Mouse (Mus musculus): ENCODE measurements around the gene Pgf. TPM values are rescaled to one million over a fixed set of nuclear protein-coding genes. Genes with fewer than 3 reads are reported as not detected.
"Not testable (repeated sequence)": the region's sequence is repeated elsewhere in the genome, so short reads cannot be mapped to it uniquely, and the experiment has no call there.

Pgf gene
- polyA plus RNA-seq, 1 experiment: 5.8 TPM

GRCm38 (mm10) chr12:85150321-85151001 is 27.1 kb downstream of the Pgf start:
- Histone ChIP-seq H3K9ac (ENCODE audit: low read depth, poor library complexity, severe bottlenecking) (peak overlapping the region; percentile 36), H3K27ac (ENCODE audit: insufficient read depth, low read length) (no peak overlapping the region), H3K4me1 (ENCODE audit: control insufficient read depth, insufficient read depth, low read length) (peaks cover 2% of the 10 kb centered on the region), H3K4me3 (ENCODE audit: low read depth, low read length) (peak overlapping the region; percentile 66), H3K9me3 (replicated peaks; ENCODE audit: control insufficient read depth, insufficient read depth, low read length, poor library complexity, severe bottlenecking) (no peaks in the 10 kb centered on the region), H3K36me3 (ENCODE audit: control insufficient read depth, insufficient read depth, low read length, poor library complexity, severe bottlenecking) (no peaks in the 10 kb centered on the region), H3K27me3 (ENCODE audit: control insufficient read depth, insufficient read depth, low read length, poor library complexity, severe bottlenecking) (no peaks in the 10 kb centered on the region)
- TF ChIP-seq CTCF (IDR thresholded peaks at IDR 0.05; ENCODE audit: low read depth, low read length) (no peak), EP300 (IDR thresholded peaks at IDR 0.05; ENCODE audit: insufficient read depth, low read depth, low read length) (no peak), POLR2A (IDR thresholded peaks at IDR 0.05; ENCODE audit: insufficient read depth, low read length) (no peak)

DNA sequence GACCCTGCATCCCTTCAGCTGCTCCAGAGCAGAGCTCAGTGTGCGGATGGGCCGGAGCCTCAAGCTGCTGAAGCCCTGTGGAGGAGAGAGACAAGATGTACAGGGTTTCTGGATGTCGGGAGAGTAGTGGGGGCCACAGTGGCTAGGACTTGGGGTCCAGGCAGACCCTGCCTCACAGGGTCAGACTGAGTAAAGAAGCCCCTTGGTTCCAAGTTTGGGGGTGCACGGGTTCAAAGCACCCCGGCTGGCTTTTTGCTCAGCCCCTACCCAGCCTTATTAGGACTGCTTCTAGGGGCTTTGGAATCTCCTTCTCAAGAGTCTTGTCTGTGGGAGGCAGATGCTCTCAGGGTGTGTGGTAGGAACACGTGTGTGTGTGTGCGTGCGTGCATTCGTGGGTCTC is 30.7 kb downstream of the Pgf start:
- Histone ChIP-seq H3K36me3 (ENCODE audit: control insufficient read depth, insufficient read depth, low read length, poor library complexity, severe bottlenecking) (no peaks in the 10 kb centered on the region), H3K9me3 (replicated peaks; ENCODE audit: control insufficient read depth, insufficient read depth, low read length, poor library complexity, severe bottlenecking) (no peaks in the 10 kb centered on the region), H3K9ac (ENCODE audit: low read depth, poor library complexity, severe bottlenecking) (no peak overlapping the region), H3K27ac (ENCODE audit: insufficient read depth, low read length) (no peak overlapping the region), H3K4me1 (ENCODE audit: control insufficient read depth, insufficient read depth, low read length) (peaks cover 4% of the 10 kb centered on the region), H3K27me3 (ENCODE audit: control insufficient read depth, insufficient read depth, low read length, poor library complexity, severe bottlenecking) (no peaks in the 10 kb centered on the region), H3K4me3 (ENCODE audit: low read depth, low read length) (no peak overlapping the region)
- TF ChIP-seq CTCF (IDR thresholded peaks at IDR 0.05; ENCODE audit: low read depth, low read length): no peak
- TF ChIP-seq EP300 (IDR thresholded peaks at IDR 0.05; ENCODE audit: insufficient read depth, low read depth, low read length): no peak
- no peak for TF ChIP-seq POLR2A (IDR thresholded peaks at IDR 0.05; ENCODE audit: insufficient read depth, low read length)

DNA sequence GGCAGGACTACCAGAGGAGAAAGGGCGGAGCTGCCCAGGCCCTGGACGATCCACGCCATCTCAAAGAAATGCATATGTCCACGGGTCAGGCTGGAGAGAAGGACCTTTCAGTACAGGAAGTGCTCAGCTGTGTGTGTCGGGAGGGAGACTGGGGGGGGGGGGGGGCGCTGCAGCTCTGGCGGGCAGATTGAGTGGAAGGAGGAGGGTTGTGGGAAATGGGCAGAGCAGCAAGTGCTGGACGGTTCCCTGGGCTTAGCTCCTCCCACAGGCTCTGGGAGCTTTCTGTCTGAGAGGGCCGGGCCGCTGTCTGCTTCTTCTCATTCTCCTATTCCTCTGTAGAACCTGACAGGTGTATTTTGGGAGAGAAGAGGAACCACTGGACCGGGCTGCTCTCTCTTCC is 31.2 kb downstream of the Pgf start:
- Histone ChIP-seq H3K4me1 (ENCODE audit: control insufficient read depth, insufficient read depth, low read length) (peaks cover 5% of the 10 kb centered on the region), H3K9ac (ENCODE audit: low read depth, poor library complexity, severe bottlenecking) (no peak overlapping the region), H3K9me3 (replicated peaks; ENCODE audit: control insufficient read depth, insufficient read depth, low read length, poor library complexity, severe bottlenecking) (no peaks in the 10 kb centered on the region), H3K4me3 (ENCODE audit: low read depth, low read length) (peak overlapping the region; percentile 15), H3K27ac (ENCODE audit: insufficient read depth, low read length) (no peak overlapping the region), H3K36me3 (ENCODE audit: control insufficient read depth, insufficient read depth, low read length, poor library complexity, severe bottlenecking) (no peaks in the 10 kb centered on the region), H3K27me3 (ENCODE audit: control insufficient read depth, insufficient read depth, low read length, poor library complexity, severe bottlenecking) (no peaks in the 10 kb centered on the region)
- no peak for TF ChIP-seq CTCF (IDR thresholded peaks at IDR 0.05; ENCODE audit: low read depth, low read length)
- TF ChIP-seq POLR2A (IDR thresholded peaks at IDR 0.05; ENCODE audit: insufficient read depth, low read length): no peak
- no peak for TF ChIP-seq EP300 (IDR thresholded peaks at IDR 0.05; ENCODE audit: insufficient read depth, low read depth, low read length)

- no peak overlapping the region for H3K4me3 ChIP-seq (ENCODE audit: low read depth, low read length)
- no peaks in the 10 kb centered on the region for H3K9me3 ChIP-seq (replicated peaks; ENCODE audit: control insufficient read depth, insufficient read depth, low read length, poor library complexity, severe bottlenecking)
- no peak for TF ChIP-seq CTCF (IDR thresholded peaks at IDR 0.05; ENCODE audit: low read depth, low read length)
- no peak for TF ChIP-seq POLR2A (IDR thresholded peaks at IDR 0.05; ENCODE audit: insufficient read depth, low read length)
- TF ChIP-seq EP300 (IDR thresholded peaks at IDR 0.05; ENCODE audit: insufficient read depth, low read depth, low read length): no peak
- no peak overlapping the region for H3K9ac ChIP-seq (ENCODE audit: low read depth, poor library complexity, severe bottlenecking)
- no peaks in the 10 kb centered on the region for H3K27me3 ChIP-seq (ENCODE audit: control insufficient read depth, insufficient read depth, low read length, poor library complexity, severe bottlenecking)
- no peak overlapping the region for H3K27ac ChIP-seq (ENCODE audit: insufficient read depth, low read length)
- peaks cover 10% of the 10 kb centered on the region for H3K4me1 ChIP-seq (ENCODE audit: control insufficient read depth, insufficient read depth, low read length)
- no peaks in the 10 kb centered on the region for H3K36me3 ChIP-seq (ENCODE audit: control insufficient read depth, insufficient read depth, low read length, poor library complexity, severe bottlenecking)
Observed at GRCm38 (mm10) chr12:85145630-85146029, 32.0 kb downstream of the Pgf start.

DNA sequence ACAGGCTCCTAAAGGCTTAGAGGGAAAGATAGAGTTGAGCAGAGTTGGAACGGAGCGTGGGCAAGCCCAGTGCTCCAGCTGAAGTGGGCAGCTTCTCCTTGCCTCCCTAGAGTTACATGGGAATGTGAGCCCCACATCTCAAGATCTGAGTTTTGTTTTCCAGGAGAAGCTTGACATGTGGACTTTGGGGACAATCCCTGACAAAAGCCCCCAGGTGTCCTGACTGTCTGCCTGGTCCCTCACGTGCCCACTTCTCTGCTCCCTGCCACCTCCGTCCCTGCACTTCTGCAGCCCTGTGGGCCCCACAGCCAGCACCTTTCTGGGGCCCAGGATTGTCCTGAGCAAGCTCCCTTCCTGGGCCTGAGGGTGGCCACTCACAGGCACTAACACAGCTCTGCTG is 32.8 kb downstream of the Pgf start:
- H3K36me3 ChIP-seq (ENCODE audit: control insufficient read depth, insufficient read depth, low read length, poor library complexity, severe bottlenecking): no peaks in the 10 kb centered on the region
- no peak overlapping the region for H3K9ac ChIP-seq (ENCODE audit: low read depth, poor library complexity, severe bottlenecking)
- H3K27ac ChIP-seq (ENCODE audit: insufficient read depth, low read length): no peak overlapping the region
- TF ChIP-seq POLR2A (IDR thresholded peaks at IDR 0.05; ENCODE audit: insufficient read depth, low read length) (no peak), CTCF (IDR thresholded peaks at IDR 0.05; ENCODE audit: low read depth, low read length) (no peak), EP300 (IDR thresholded peaks at IDR 0.05; ENCODE audit: insufficient read depth, low read depth, low read length) (no peak)
- H3K9me3 ChIP-seq (replicated peaks; ENCODE audit: control insufficient read depth, insufficient read depth, low read length, poor library complexity, severe bottlenecking): no peaks in the 10 kb centered on the region
- H3K4me3 ChIP-seq (ENCODE audit: low read depth, low read length): no peak overlapping the region
- H3K4me1 ChIP-seq (ENCODE audit: control insufficient read depth, insufficient read depth, low read length): peaks cover 12% of the 10 kb centered on the region
- H3K27me3 ChIP-seq (ENCODE audit: control insufficient read depth, insufficient read depth, low read length, poor library complexity, severe bottlenecking): no peaks in the 10 kb centered on the region

DNA sequence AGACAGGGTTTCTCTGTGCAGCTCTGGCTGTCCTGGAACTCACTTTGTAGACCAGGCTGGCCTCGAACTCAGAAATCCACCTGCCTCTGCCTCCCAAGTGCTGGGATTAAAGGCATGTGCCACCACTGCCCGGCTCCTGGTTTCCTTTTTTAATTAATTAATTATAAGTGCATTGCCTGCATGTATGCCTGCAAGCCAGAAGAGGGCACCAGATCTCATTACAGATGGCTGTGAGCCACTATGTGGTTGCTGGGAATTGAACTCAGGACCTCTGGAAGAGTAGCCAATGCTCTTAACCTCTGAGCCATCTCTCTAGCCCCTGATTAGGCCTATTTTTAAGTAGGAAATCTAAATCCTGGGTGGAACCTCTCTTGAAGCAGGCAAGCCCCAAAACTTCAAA is 33.3 kb downstream of the Pgf start:
- H3K9ac ChIP-seq (ENCODE audit: low read depth, poor library complexity, severe bottlenecking); H3K36me3 ChIP-seq (ENCODE audit: control insufficient read depth, insufficient read depth, low read length, poor library complexity, severe bottlenecking); H3K9me3 ChIP-seq (replicated peaks; ENCODE audit: control insufficient read depth, insufficient read depth, low read length, poor library complexity, severe bottlenecking); H3K4me3 ChIP-seq (ENCODE audit: low read depth, low read length); H3K27me3 ChIP-seq (ENCODE audit: control insufficient read depth, insufficient read depth, low read length, poor library complexity, severe bottlenecking); H3K27ac ChIP-seq (ENCODE audit: insufficient read depth, low read length): not testable (repeated sequence)
- H3K4me1 ChIP-seq (ENCODE audit: control insufficient read depth, insufficient read depth, low read length): peaks cover 12% of the 10 kb centered on the region

Measured in ES-Bruce4 (cell line).